Mouse (Mus musculus): ENCODE measurements around the gene Gm3636. TPM values are rescaled to one million over a fixed set of nuclear protein-coding genes. Genes with fewer than 3 reads are reported as not detected.
"Not testable (repeated sequence)": the region's sequence is repeated elsewhere in the genome, so short reads cannot be mapped to it uniquely, and the experiment has no call there.

Gm3636 gene
- 2.6 and 2.7 TPM in 2 replicates for polyA plus RNA-seq (2015; fragmentation: Nextera tagmentation; extraction: Ambion mirVana)

- H3K36me3 ChIP-seq (ENCODE audit: insufficient read depth, low read length); H3K27ac ChIP-seq (ENCODE audit: low read length); H3K4me3 ChIP-seq (ENCODE audit: low read length); ATAC-seq (ENCODE audit: low FRiP score, low TSS enrichment); H3K4me2 ChIP-seq (replicated peaks; ENCODE audit: low read depth, low read length); H3K9ac ChIP-seq (replicated peaks; ENCODE audit: low read length); H3K27me3 ChIP-seq (ENCODE audit: insufficient read depth, low read length); H3K9me3 ChIP-seq (ENCODE audit: low read length); H3K4me1 ChIP-seq (ENCODE audit: insufficient read depth, low read length): not testable (repeated sequence)
- no CpG with 5 or more reads among the region's 2 CpGs for WGBS
Observed at GRCm38 (mm10) chr14:6742232-6742631, at the start of gene Gm3636. TSS of gene Gm3636 (minus strand) at chr14:6742332.

DNA sequence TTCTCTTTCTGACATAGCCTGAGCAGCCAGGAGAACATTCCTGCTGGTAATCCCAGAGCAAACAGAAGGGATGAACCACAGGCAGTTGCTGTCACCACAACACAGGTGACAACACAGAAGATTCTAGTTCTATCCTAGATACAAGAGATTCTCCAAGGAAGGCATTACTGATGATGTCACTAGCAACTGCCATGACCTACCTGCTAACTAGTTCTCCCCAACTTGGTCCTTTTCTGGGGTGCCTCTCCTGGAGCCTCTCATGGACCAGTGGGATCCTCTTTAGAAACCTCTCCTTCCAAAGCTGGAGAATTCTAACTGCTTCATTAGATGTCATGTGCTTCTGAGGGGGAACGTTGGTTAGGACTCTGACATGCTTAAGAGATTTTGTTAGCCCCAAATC lies 32.2 kb upstream of the Gm3636 start, which contains the start of gene Gm8362:
Gm8362 (minus strand) TSS at position 101 of the 400 bp plus-strand sequence.
- H3K4me1 ChIP-seq (ENCODE audit: insufficient read depth, low read length); H3K27ac ChIP-seq (ENCODE audit: low read length); H3K9me3 ChIP-seq (ENCODE audit: low read length); H3K27me3 ChIP-seq (ENCODE audit: insufficient read depth, low read length); H3K4me3 ChIP-seq (ENCODE audit: low read length); ATAC-seq (ENCODE audit: low FRiP score, low TSS enrichment); H3K4me2 ChIP-seq (replicated peaks; ENCODE audit: low read depth, low read length); H3K9ac ChIP-seq (replicated peaks; ENCODE audit: low read length); H3K36me3 ChIP-seq (ENCODE audit: insufficient read depth, low read length): not testable (repeated sequence)
- no CpG with 5 or more reads among the region's 1 CpGs for WGBS

GRCm38 (mm10) chr14:6757231-6757536 lies 15.1 kb upstream of the Gm3636 start:
- ATAC-seq (ENCODE audit: low FRiP score, low TSS enrichment); H3K9me3 ChIP-seq (ENCODE audit: low read length); H3K9ac ChIP-seq (replicated peaks; ENCODE audit: low read length); H3K4me1 ChIP-seq (ENCODE audit: insufficient read depth, low read length); H3K27me3 ChIP-seq (ENCODE audit: insufficient read depth, low read length); H3K27ac ChIP-seq (ENCODE audit: low read length); H3K36me3 ChIP-seq (ENCODE audit: insufficient read depth, low read length): not testable (repeated sequence)
- WGBS, result 3% methylated on average over 4 of the region's 13 CpGs
- H3K4me2 ChIP-seq (replicated peaks; ENCODE audit: low read depth, low read length), result peak overlapping the region; percentile 49; the same call in 1 of the 2 replicates
- peak overlapping the region; percentile 44 for H3K4me3 ChIP-seq (ENCODE audit: low read length)

- H3K4me1 ChIP-seq (ENCODE audit: insufficient read depth, low read length); H3K27ac ChIP-seq (ENCODE audit: low read length); H3K36me3 ChIP-seq (ENCODE audit: insufficient read depth, low read length); H3K9me3 ChIP-seq (ENCODE audit: low read length); H3K27me3 ChIP-seq (ENCODE audit: insufficient read depth, low read length); ATAC-seq (ENCODE audit: low FRiP score, low TSS enrichment): not testable (repeated sequence)
- peak overlapping the region; percentile 49 for H3K4me2 ChIP-seq (replicated peaks; ENCODE audit: low read depth, low read length)
- H3K9ac ChIP-seq (replicated peaks; ENCODE audit: low read length), result 0 out of 2 replicates have a peak overlapping the region, but pooled peaks have one; percentile 38
- H3K4me3 ChIP-seq (ENCODE audit: low read length), result peak overlapping the region; percentile 44
- WGBS, result 1% methylated on average over 18 of the region's 67 CpGs
Observed at GRCm38 (mm10) chr14:6756384-6757230, 14.5 kb upstream of the Gm3636 start.

- H3K4me2 ChIP-seq (replicated peaks; ENCODE audit: low read depth, low read length); H3K9ac ChIP-seq (replicated peaks; ENCODE audit: low read length); H3K9me3 ChIP-seq (ENCODE audit: low read length); H3K4me1 ChIP-seq (ENCODE audit: insufficient read depth, low read length); H3K4me3 ChIP-seq (ENCODE audit: low read length); H3K36me3 ChIP-seq (ENCODE audit: insufficient read depth, low read length); H3K27me3 ChIP-seq (ENCODE audit: insufficient read depth, low read length); ATAC-seq (ENCODE audit: low FRiP score, low TSS enrichment); H3K27ac ChIP-seq (ENCODE audit: low read length): not testable (repeated sequence)
- no CpG with 5 or more reads among the region's 2 CpGs for WGBS
Observed at GRCm38 (mm10) chr14:6720151-6720550, 22.0 kb downstream of the Gm3636 start, which contains the start of gene Gm8050. TSS of gene Gm8050 (minus strand) at chr14:6720251.

Other genes with a start within 250 kb of the Gm3636 start
- gene Gm8356, start 205.0 kb downstream of the Gm3636 start, polyA plus RNA-seq (2015; fragmentation: Nextera tagmentation; extraction: Ambion mirVana), result not detected in 2 replicates
- 0.26 TPM in 1 of 2 replicates, not detected in the other for gene Gm3629, start 151.7 kb downstream of the Gm3636 start, polyA plus RNA-seq (2015; fragmentation: Nextera tagmentation; extraction: Ambion mirVana)
- gene Gm3460, start 119.9 kb downstream of the Gm3636 start, polyA plus RNA-seq (2015; fragmentation: Nextera tagmentation; extraction: Ambion mirVana), result not detected in 2 replicates
- 0.22 TPM in 1 of 2 replicates, not detected in the other for gene Gm10251, start 58.2 kb downstream of the Gm3636 start, polyA plus RNA-seq (2015; fragmentation: Nextera tagmentation; extraction: Ambion mirVana)
- gene Gm8050, start 22.1 kb downstream of the Gm3636 start, polyA plus RNA-seq (2015; fragmentation: Nextera tagmentation; extraction: Ambion mirVana), result not detected in 2 replicates
- gene Gm8362, start 32.1 kb upstream of the Gm3636 start, polyA plus RNA-seq (2015; fragmentation: Nextera tagmentation; extraction: Ambion mirVana), result not detected in 2 replicates
- gene Gm3642, start 98.0 kb upstream of the Gm3636 start, polyA plus RNA-seq (2015; fragmentation: Nextera tagmentation; extraction: Ambion mirVana), result not detected in 2 replicates
- 0.24 and 0.54 TPM in 2 replicates for gene Gm3667, start 147.6 kb upstream of the Gm3636 start, polyA plus RNA-seq (2015; fragmentation: Nextera tagmentation; extraction: Ambion mirVana)
- not detected in 2 replicates for gene Gm6356, start 231.5 kb upstream of the Gm3636 start, polyA plus RNA-seq (2015; fragmentation: Nextera tagmentation; extraction: Ambion mirVana)

All from kidney, embryonic 16.5 days (tissue).